Mouse (Mus musculus) stomach, postnatal 0 days (tissue): ENCODE data around the gene Rpl38. TPM values are rescaled to one million over a fixed set of nuclear protein-coding genes. Genes with fewer than 3 reads are reported as not detected.
A peak's percentile ranks its signal among the peaks of the same experiment; 100 is the strongest.

Source experiments
- ATAC-seq: fragments of 200-750 bp; cut with Nextera tagmentation; 2 replicates; pipeline ENCODE4 v1.8.0; 2017; ENCODE audit not compliant: low FRiP score, low TSS enrichment
- DNase-seq: peaks from one replicate; pipeline ENCODE4 v3.0.0-alpha.2; 2016; ENCODE audit warnings: low spot score
- H3K27ac ChIP-seq: fragments of 300-500 bp; sonication (generic); replicated peaks from 2 replicates; pipeline ENCODE4 v1.5.1; 2014; ENCODE audit warnings: mild to moderate bottlenecking, control low read depth
- H3K27me3 ChIP-seq: fragments of 300-500 bp; sonication (generic); 2 replicates; pipeline ENCODE4 v1.6.1; 2014; ENCODE audit warnings: low read length; ENCODE audit not compliant: control insufficient read depth, insufficient read depth
- H3K36me3 ChIP-seq: fragments of 300-500 bp; sonication (generic); 2 replicates; pipeline ENCODE4 v1.6.1; 2014; ENCODE audit warnings: low read length, mixed read lengths; ENCODE audit not compliant: control insufficient read depth, insufficient read depth
- H3K4me1 ChIP-seq: fragments of 300-500 bp; sonication (generic); replicated peaks from 2 replicates; pipeline ENCODE4 v1.6.1; 2014; ENCODE audit warnings: antibody characterized with exemption; ENCODE audit not compliant: control insufficient read depth, insufficient read depth
- H3K4me2 ChIP-seq: fragments of 300-500 bp; sonication (generic); replicated peaks from 2 replicates; pipeline ENCODE4 v1.6.1; 2014; ENCODE audit warnings: low read depth, mild to moderate bottlenecking, control low read depth, moderate library complexity
- H3K4me3 ChIP-seq: fragments of 300-500 bp; sonication (generic); 2 replicates; pipeline ENCODE4 v1.5.1; 2014; ENCODE audit warnings: low read depth, low read length, control low read depth
- H3K9ac ChIP-seq: fragments of 300-500 bp; sonication (generic); 2 replicates; pipeline ENCODE4 v1.6.1; 2014; ENCODE audit warnings: mild to moderate bottlenecking, low read length, control low read depth, mixed read lengths
- H3K9me3 ChIP-seq: fragments of 300-500 bp; sonication (generic); 2 replicates; pipeline ENCODE4 v1.6.1; 2016; ENCODE audit warnings: low read length; ENCODE audit not compliant: control insufficient read depth
- CTCF ChIP-seq: IDR thresholded peaks from 2 replicates; pipeline ENCODE4 v1.5.1; 2016; ENCODE audit warnings: antibody characterized with exemption, low read depth, mild to moderate bottlenecking, moderate library complexity
- EP300 ChIP-seq: optimal IDR thresholded peaks from 2 replicates; pipeline ENCODE3; 2016; ENCODE audit warnings: antibody characterized with exemption
- WGBS: fragments of 180-500 bp; shearing (Covaris S2); extraction: QIAGEN DNeasy Blood & Tissue Kit; methylation state at CpG from one replicate; pipeline ENCODE4 v1.1.7; 2014; 5-methylcytosine and 5-hydroxymethylcytosine counted together
- polyA plus RNA-seq: library from polyadenylated mRNA; unstranded; fragments of >200 nt; fragmentation: Nextera tagmentation; extraction: Ambion mirVana; gene quantifications from 2 replicates; pipeline ENCODE4 v1.2.1, GENCODE M21; 2015

Gene Rpl38
- polyA plus RNA-seq, 1 experiment from 2014 or later = 1,265 TPM

- Histone ChIP-seq H3K36me3 (no peaks in the 10 kb centered on the region), H3K9me3 (no peaks in the 10 kb centered on the region)
- TF ChIP-seq CTCF = no peak
- TF ChIP-seq EP300 = no peak
These were observed 14.7 kb upstream of the Rpl38 start for GRCm38 (mm10) chr11:114653664-114654063.

GRCm38 (mm10) chr11:114654552-114654951 is 13.8 kb upstream of the Rpl38 start:
- H3K9me3 ChIP-seq = no peaks in the 10 kb centered on the region
- no peak overlapping the region for H3K4me3 ChIP-seq
- H3K36me3 ChIP-seq = no peaks in the 10 kb centered on the region
- no peaks in the 10 kb centered on the region for H3K4me1 ChIP-seq
- TF ChIP-seq EP300 = no peak
- TF ChIP-seq CTCF = peak; percentile 59
- ATAC-seq (no peak), DNase-seq (no peak)
- H3K4me2 ChIP-seq = no peak overlapping the region
- H3K9ac ChIP-seq = no peak overlapping the region
- 47% methylated on average over 5 of the region's 5 CpGs for WGBS
- H3K27ac ChIP-seq = no peak overlapping the region
- no peaks in the 10 kb centered on the region; the same call in 1 of the 2 replicates for H3K27me3 ChIP-seq

More at GRCm38 (mm10) chr11:114653664-114654063, 14.7 kb upstream of the Rpl38 start:
- Histone ChIP-seq H3K27me3 (no peaks in the 10 kb centered on the region; the same call in 1 of the 2 replicates), H3K4me3 (no peak overlapping the region), H3K4me2 (no peak overlapping the region), H3K27ac (no peak overlapping the region), H3K9ac (no peak overlapping the region), H3K4me1 (no peaks in the 10 kb centered on the region)
- WGBS = 77% methylated on average over 6 of the region's 6 CpGs
- DNase-seq (no peak), ATAC-seq (no peak)

- Histone ChIP-seq H3K27me3 (no peaks in the 10 kb centered on the region; the same call in 1 of the 2 replicates), H3K4me3 (no peak overlapping the region), H3K9ac (no peak overlapping the region), H3K27ac (no peak overlapping the region), H3K4me2 (no peak overlapping the region), H3K4me1 (no peaks in the 10 kb centered on the region), H3K9me3 (no peaks in the 10 kb centered on the region), H3K36me3 (no peaks in the 10 kb centered on the region)
- ATAC-seq = no peak
- TF ChIP-seq CTCF = no peak
- TF ChIP-seq EP300 = no peak
- WGBS = 56% methylated on average over 7 of the region's 7 CpGs
- DNase-seq = no peak
These were observed 12.8 kb upstream of the Rpl38 start for GRCm38 (mm10) chr11:114655350-114656008.

GRCm38 (mm10) chr11:114656994-114657644 is 11.2 kb upstream of the Rpl38 start:
- no peak overlapping the region for H3K27ac ChIP-seq
- H3K4me3 ChIP-seq = no peak overlapping the region
- ATAC-seq (no peak), DNase-seq (no peak)
- H3K36me3 ChIP-seq = no peaks in the 10 kb centered on the region
- 23% methylated on average over 25 of the region's 27 CpGs for WGBS
- TF ChIP-seq CTCF (no peak), EP300 (no peak)
- H3K9me3 ChIP-seq = no peaks in the 10 kb centered on the region
- H3K9ac ChIP-seq = no peak overlapping the region
- H3K4me2 ChIP-seq = no peak overlapping the region
- no peaks in the 10 kb centered on the region for H3K4me1 ChIP-seq
- H3K27me3 ChIP-seq = no peaks in the 10 kb centered on the region; the same call in 1 of the 2 replicates

- H3K27ac ChIP-seq = no peak overlapping the region
- 12% methylated on average over 7 of the region's 7 CpGs for WGBS
- H3K27me3 ChIP-seq = no peaks in the 10 kb centered on the region; the same call in 1 of the 2 replicates
- H3K4me1 ChIP-seq = no peaks in the 10 kb centered on the region
- no peak overlapping the region for H3K4me3 ChIP-seq
- H3K9ac ChIP-seq = no peak overlapping the region
- no peak for TF ChIP-seq EP300
- peak; percentile 74 for TF ChIP-seq CTCF
- no peaks in the 10 kb centered on the region for H3K36me3 ChIP-seq
- no peaks in the 10 kb centered on the region for H3K9me3 ChIP-seq
- H3K4me2 ChIP-seq = no peak overlapping the region
- DNase-seq = peak; percentile 59
- ATAC-seq = no peak
These were observed 10.6 kb upstream of the Rpl38 start for GRCm38 (mm10) chr11:114657737-114658136.

- H3K4me3 ChIP-seq = no peak overlapping the region
- WGBS = 89% methylated on average over 11 of the region's 14 CpGs
- ATAC-seq = no peak; the same call in 1 of the 2 replicates
- no peaks in the 10 kb centered on the region for H3K4me1 ChIP-seq
- DNase-seq = no peak
- H3K36me3 ChIP-seq = no peaks in the 10 kb centered on the region
- H3K27me3 ChIP-seq = no peaks in the 10 kb centered on the region; the same call in 1 of the 2 replicates
- no peak overlapping the region for H3K27ac ChIP-seq
- no peak overlapping the region for H3K9ac ChIP-seq
- no peaks in the 10 kb centered on the region for H3K9me3 ChIP-seq
- no peak overlapping the region for H3K4me2 ChIP-seq
- TF ChIP-seq CTCF = no peak
- no peak for TF ChIP-seq EP300
These were observed 6.2 kb upstream of the Rpl38 start for GRCm38 (mm10) chr11:114662161-114662560.
